Mouse (Mus musculus): ENCODE measurements around the gene Acyp1. TPM values are rescaled to one million over a fixed set of nuclear protein-coding genes. Genes with fewer than 3 reads are reported as not detected.

The Acyp1 gene
- polyA plus RNA-seq, 1 experiment from 2014 or later, result 71.1 TPM

GRCm38 (mm10) chr12:85233376-85234358 is 54.6 kb downstream of the Acyp1 start:
- Histone ChIP-seq H3K27me3 (ENCODE audit: control insufficient read depth, insufficient read depth, low read length) (no peaks in the 10 kb centered on the region), H3K4me1 (ENCODE audit: control insufficient read depth, insufficient read depth, low read length) (no peaks in the 10 kb centered on the region), H3K9ac (ENCODE audit: low read length) (no peak overlapping the region), H3K27ac (ENCODE audit: low read length) (no peak overlapping the region), H3K4me3 (ENCODE audit: low read length) (no peak overlapping the region), H3K4me2 (ENCODE audit: low read depth, low read length) (no peak overlapping the region), H3K9me3 (replicated peaks; ENCODE audit: control insufficient read depth, low read length) (no peaks in the 10 kb centered on the region), H3K36me3 (ENCODE audit: control insufficient read depth, insufficient read depth) (no peaks in the 10 kb centered on the region; the same call in 1 of the 2 replicates)
- ATAC-seq (replicated peaks; ENCODE audit: extremely low read depth, insufficient read depth, low FRiP score), result no peak
- 81% methylated on average over 21 of the region's 21 CpGs for WGBS

DNA sequence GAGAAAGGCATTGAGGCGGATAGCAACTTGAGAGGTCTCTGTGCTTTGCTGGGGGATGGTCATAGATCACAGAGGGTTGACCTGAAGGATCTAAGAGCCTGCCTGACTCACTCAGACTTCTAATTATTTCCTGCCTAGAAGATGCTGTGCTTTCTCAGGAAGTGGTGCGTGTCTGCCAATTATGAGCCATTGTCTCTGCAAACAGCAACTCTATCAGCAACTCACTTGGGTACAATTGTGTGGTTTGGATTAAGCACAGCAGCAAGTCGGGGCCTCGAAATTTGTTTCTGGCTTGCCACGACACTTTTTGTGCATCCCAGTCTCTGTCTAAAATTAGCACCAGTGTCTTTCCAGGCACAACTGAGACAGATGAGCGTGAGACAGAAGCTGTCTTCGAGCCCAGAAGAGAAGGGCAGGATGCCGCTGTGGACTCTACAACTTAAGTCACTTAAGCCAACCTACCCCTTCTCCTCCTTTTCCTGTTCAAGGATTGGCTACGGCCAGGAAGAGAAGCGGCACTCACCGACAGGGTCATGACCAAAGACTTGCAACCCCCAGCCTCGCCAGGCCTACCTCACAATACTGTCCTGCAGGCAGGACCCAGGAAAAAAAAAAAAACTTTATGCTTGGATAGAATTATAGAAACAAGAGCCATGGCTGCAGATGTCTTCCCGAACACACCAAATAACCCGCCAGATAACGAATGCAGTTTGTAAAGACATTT is 60.2 kb downstream of the Acyp1 start:
- H3K27ac ChIP-seq (ENCODE audit: low read length), result no peak overlapping the region
- no peak overlapping the region for H3K4me3 ChIP-seq (ENCODE audit: low read length)
- no peak overlapping the region for H3K9ac ChIP-seq (ENCODE audit: low read length)
- no peak overlapping the region for H3K4me2 ChIP-seq (ENCODE audit: low read depth, low read length)
- H3K4me1 ChIP-seq (ENCODE audit: control insufficient read depth, insufficient read depth, low read length), result peaks cover 4% of the 10 kb centered on the region; the same call in 1 of the 2 replicates
- peaks cover 22% of the 10 kb centered on the region for H3K36me3 ChIP-seq (ENCODE audit: control insufficient read depth, insufficient read depth)
- ATAC-seq (replicated peaks; ENCODE audit: extremely low read depth, insufficient read depth, low FRiP score), result no peak
- WGBS, result 46% methylated on average over 15 of the region's 15 CpGs
- H3K9me3 ChIP-seq (replicated peaks; ENCODE audit: control insufficient read depth, low read length), result no peaks in the 10 kb centered on the region
- no peaks in the 10 kb centered on the region for H3K27me3 ChIP-seq (ENCODE audit: control insufficient read depth, insufficient read depth, low read length)

DNA sequence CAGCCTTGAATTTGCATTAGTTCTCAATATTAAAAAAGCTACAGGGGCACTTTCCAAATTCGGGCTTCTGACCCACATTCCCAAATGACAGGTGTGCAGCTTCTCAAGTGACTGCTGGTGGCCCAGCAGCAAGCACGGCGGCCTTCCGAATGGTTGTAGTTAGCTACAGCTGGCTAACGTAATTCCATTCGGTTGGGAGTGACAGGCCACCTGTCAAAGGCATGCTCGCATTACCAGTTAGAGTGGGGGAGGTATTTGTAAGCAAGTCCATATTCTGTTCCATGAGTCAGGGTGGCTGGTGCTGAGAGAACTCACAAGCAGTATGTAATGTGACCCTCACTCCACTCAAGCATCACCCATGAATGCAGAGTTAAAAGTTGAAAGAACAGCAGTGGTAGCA is 61.0 kb downstream of the Acyp1 start:
- WGBS, result 43% methylated on average over 7 of the region's 7 CpGs

More for the DNA sequence above, 61.0 kb downstream of the Acyp1 start:
- Histone ChIP-seq H3K9ac (ENCODE audit: low read length) (no peak overlapping the region), H3K27ac (ENCODE audit: low read length) (no peak overlapping the region), H3K9me3 (replicated peaks; ENCODE audit: control insufficient read depth, low read length) (no peaks in the 10 kb centered on the region), H3K4me2 (ENCODE audit: low read depth, low read length) (no peak overlapping the region), H3K4me1 (ENCODE audit: control insufficient read depth, insufficient read depth, low read length) (peaks cover 4% of the 10 kb centered on the region; the same call in 1 of the 2 replicates), H3K27me3 (ENCODE audit: control insufficient read depth, insufficient read depth, low read length) (no peaks in the 10 kb centered on the region), H3K36me3 (ENCODE audit: control insufficient read depth, insufficient read depth) (peaks cover 30% of the 10 kb centered on the region), H3K4me3 (ENCODE audit: low read length) (no peak overlapping the region)
- ATAC-seq (replicated peaks; ENCODE audit: extremely low read depth, insufficient read depth, low FRiP score), result no peak

Small RNA genes lying within 50 kb of the gene (microRNA-seq; reads per million reads assigned to microRNA genes)
- gene Mir6938, result not detected

Other genes starting within 250 kb of the Acyp1 start
- gene Prox2, start 177.7 kb downstream of the Acyp1 start, polyA plus RNA-seq (2015; fragmentation: Nextera tagmentation; extraction: Ambion mirVana), result 1.8 and 2.4 TPM in 2 replicates
- 254 and 264 TPM in 2 replicates for gene Dlst, start 177.6 kb downstream of the Acyp1 start, polyA plus RNA-seq (2015; fragmentation: Nextera tagmentation; extraction: Ambion mirVana)
- gene Rps6kl1, start 137.2 kb downstream of the Acyp1 start, polyA plus RNA-seq (2015; fragmentation: Nextera tagmentation; extraction: Ambion mirVana), result 1.6 and 2.5 TPM in 2 replicates
- 8.2 and 9.2 TPM in 2 replicates for gene Pgf, start 110.6 kb downstream of the Acyp1 start, polyA plus RNA-seq (2015; fragmentation: Nextera tagmentation; extraction: Ambion mirVana)
- gene Eif2b2, start 69.0 kb downstream of the Acyp1 start, polyA plus RNA-seq (2015; fragmentation: Nextera tagmentation; extraction: Ambion mirVana), result 57.6 and 68.6 TPM in 2 replicates
- 6.4 and 7.4 TPM in 2 replicates for gene Mlh3, start 17.8 kb downstream of the Acyp1 start, polyA plus RNA-seq (2015; fragmentation: Nextera tagmentation; extraction: Ambion mirVana)
- gene Zc2hc1c, start 153 bp upstream of the Acyp1 start, polyA plus RNA-seq (2015; fragmentation: Nextera tagmentation; extraction: Ambion mirVana), result 2.1 and 2.2 TPM in 2 replicates
- 19.0 and 20.6 TPM in 2 replicates for gene Nek9, start 50.9 kb upstream of the Acyp1 start, polyA plus RNA-seq (2015; fragmentation: Nextera tagmentation; extraction: Ambion mirVana)
- 250 and 253 TPM in 2 replicates for gene Tmed10, start 86.4 kb upstream of the Acyp1 start, polyA plus RNA-seq (2015; fragmentation: Nextera tagmentation; extraction: Ambion mirVana)
- gene Fos, start 185.5 kb upstream of the Acyp1 start, polyA plus RNA-seq (2015; fragmentation: Nextera tagmentation; extraction: Ambion mirVana), result 5.0 and 6.6 TPM in 2 replicates